8 mouse cellular contexts compared by ENCODE assay signal in genomic region chr11:98201791-98202640, GRCm38 (mm10). TPM values are rescaled to one million over a fixed set of nuclear protein-coding genes. Genes with fewer than 3 reads are reported as not detected.
DNase-seq lines count a peak whose midpoint lies in the region; ATAC-seq and TF ChIP-seq lines count a peak whose summit lies in the region.

No protein-coding gene starts in this region.

- peaks cover 7% of the 10 kb centered on the region; the same call in 1 of the 2 replicates for H3K36me3 ChIP-seq in liver, embryonic 13.5 days

- peaks cover 4% of the 10 kb centered on the region; the same call in 1 of the 2 replicates for H3K4me1 ChIP-seq in cerebellum, adult 2 months (ENCODE audit: control insufficient read depth, insufficient read depth, low read length)
- peaks cover 21% of the 10 kb centered on the region for H3K4me1 ChIP-seq in liver, embryonic 13.5 days (replicated peaks)

- peak overlapping the region; percentile 92 for H3K4me3 ChIP-seq in layer of hippocampus, adult 2 months
- peak overlapping the region; percentile 61 for H3K4me3 ChIP-seq in cerebellum, adult 2 months (replicated peaks; ENCODE audit: insufficient read depth, low read depth, low read length)
- H3K4me3 ChIP-seq in liver, embryonic 13.5 days (replicated peaks): peak overlapping the region; percentile 98

- H3K4me2 ChIP-seq in liver, embryonic 13.5 days: peak overlapping the region; percentile 70

- H3K27ac ChIP-seq in layer of hippocampus, adult 2 months: peak overlapping the region; percentile 98
- H3K27ac ChIP-seq in cerebellum, adult 2 months (ENCODE audit: insufficient read depth, low read length): peak overlapping the region; percentile 59; the same call in 1 of the 2 replicates
- H3K27ac ChIP-seq in liver, embryonic 13.5 days: peak overlapping the region; percentile 100

- no peak for TF ChIP-seq CTCF in layer of hippocampus, adult 2 months (conservative IDR thresholded peaks at IDR 0.05)
- no peak for TF ChIP-seq CTCF in cerebellum, adult 2 months (IDR thresholded peaks at IDR 0.05; ENCODE audit: borderline replicate concordance, insufficient read depth, low read depth, low read length)

- DNase-seq in layer of hippocampus, adult 2 months (ENCODE audit: low spot score in 2 of 2): peak in 1 of 2 experiments; percentile 7
- DNase-seq in layer of hippocampus, adult 9-11 months: no peak
- DNase-seq in cerebellum, adult 2 months: peak; percentile 34 to 54
- DNase-seq in forelimb bud, embryonic 11.5 days (ENCODE audit: low read depth, low spot score): peak; percentile 27
- DNase-seq in kidney, adult 11 months: peak; percentile 39
- peak; percentile 37 for DNase-seq in liver, embryonic 13.5 days
- DNase-seq in neural tube, embryonic 10.5 days (ENCODE audit: extremely low spot score, low spot score): peak; percentile 48
- DNase-seq in thymus, postnatal 10 days (ENCODE audit: low spot score in 2 of 2): peak; percentile 17 to 19

- H3K27me3 ChIP-seq in cerebellum, adult 2 months (ENCODE audit: control insufficient read depth, insufficient read depth, low read length): no peaks in the 10 kb centered on the region
- no peaks in the 10 kb centered on the region for H3K27me3 ChIP-seq in liver, embryonic 13.5 days

- peak overlapping the region; percentile 100 for H3K9ac ChIP-seq in liver, embryonic 13.5 days

- no peaks in the 10 kb centered on the region for H3K9me3 ChIP-seq in liver, embryonic 13.5 days (replicated peaks)

- TF ChIP-seq POLR2A in cerebellum, adult 2 months (IDR thresholded peaks at IDR 0.05; ENCODE audit: borderline replicate concordance, insufficient read depth, low read length): no peak

- WGBS in cerebellum, adult 2 months: 2% methylated on average over 27 of the region's 27 CpGs
- under 1% methylated on average over 27 of the region's 27 CpGs for WGBS in liver, embryonic 13.5 days (ENCODE audit: insufficient replicate concordance)

- no peak for ATAC-seq in liver, embryonic 13.5 days (ENCODE audit: low read depth)

RNA-seq across cellular contexts. Expression of gene Cdk12, which starts 0.8 kb away (rescaled TPM):
- total RNA-seq in layer of hippocampus, adult 2 months (2021): 10 to 100 TPM; 40.9 to 47.0 TPM
- 23.3 and 24.9 TPM in 2 replicates for polyA plus RNA-seq in cerebellum, adult 2 months (2012; rRNA removed)
- 5.4 and 5.9 TPM in 2 replicates for polyA plus RNA-seq in liver, embryonic 13.5 days (2015; fragmentation: Nextera tagmentation; extraction: Ambion mirVana)

RNA-seq across cellular contexts. Expression of gene Med1, which starts 8.9 kb away (rescaled TPM):
- 10 to 100 TPM; 53.4 to 54.5 TPM for total RNA-seq in layer of hippocampus, adult 2 months (2021)
- polyA plus RNA-seq in cerebellum, adult 2 months (2012; rRNA removed): 27.0 and 29.0 TPM in 2 replicates
- 30.1 and 38.9 TPM in 2 replicates for polyA plus RNA-seq in liver, embryonic 13.5 days (2015; fragmentation: Nextera tagmentation; extraction: Ambion mirVana)

RNA-seq across cellular contexts. Expression of gene Fbxl20, which starts 51.8 kb away (rescaled TPM):
- 10 to 100 TPM; 33.7 to 34.2 TPM for total RNA-seq in layer of hippocampus, adult 2 months (2021)
- polyA plus RNA-seq in cerebellum, adult 2 months (2012; rRNA removed): 23.0 and 25.1 TPM in 2 replicates
- 6.7 TPM in 2 replicates for polyA plus RNA-seq in liver, embryonic 13.5 days (2015; fragmentation: Nextera tagmentation; extraction: Ambion mirVana)
